Mouse (Mus musculus) stomach, postnatal 0 days (tissue): ENCODE data around the gene Ttc13. TPM values are rescaled to one million over a fixed set of nuclear protein-coding genes. Genes with fewer than 3 reads are reported as not detected.
A peak's percentile ranks its signal among the peaks of the same experiment; 100 is the strongest.

Source experiments
- ATAC-seq: fragments of 200-750 bp; cut with Nextera tagmentation; 2 replicates; pipeline ENCODE4 v1.8.0; 2017; ENCODE audit not compliant: low FRiP score, low TSS enrichment
- DNase-seq: peaks from one replicate; pipeline ENCODE4 v3.0.0-alpha.2; 2016; ENCODE audit warnings: low spot score
- H3K27ac ChIP-seq: fragments of 300-500 bp; sonication (generic); replicated peaks from 2 replicates; pipeline ENCODE4 v1.5.1; 2014; ENCODE audit warnings: mild to moderate bottlenecking, control low read depth
- H3K27me3 ChIP-seq: fragments of 300-500 bp; sonication (generic); 2 replicates; pipeline ENCODE4 v1.6.1; 2014; ENCODE audit warnings: low read length; ENCODE audit not compliant: control insufficient read depth, insufficient read depth
- H3K36me3 ChIP-seq: fragments of 300-500 bp; sonication (generic); 2 replicates; pipeline ENCODE4 v1.6.1; 2014; ENCODE audit warnings: low read length, mixed read lengths; ENCODE audit not compliant: control insufficient read depth, insufficient read depth
- H3K4me1 ChIP-seq: fragments of 300-500 bp; sonication (generic); replicated peaks from 2 replicates; pipeline ENCODE4 v1.6.1; 2014; ENCODE audit warnings: antibody characterized with exemption; ENCODE audit not compliant: control insufficient read depth, insufficient read depth
- H3K4me2 ChIP-seq: fragments of 300-500 bp; sonication (generic); replicated peaks from 2 replicates; pipeline ENCODE4 v1.6.1; 2014; ENCODE audit warnings: low read depth, mild to moderate bottlenecking, control low read depth, moderate library complexity
- H3K4me3 ChIP-seq: fragments of 300-500 bp; sonication (generic); 2 replicates; pipeline ENCODE4 v1.5.1; 2014; ENCODE audit warnings: low read depth, low read length, control low read depth
- H3K9ac ChIP-seq: fragments of 300-500 bp; sonication (generic); 2 replicates; pipeline ENCODE4 v1.6.1; 2014; ENCODE audit warnings: mild to moderate bottlenecking, low read length, control low read depth, mixed read lengths
- H3K9me3 ChIP-seq: fragments of 300-500 bp; sonication (generic); 2 replicates; pipeline ENCODE4 v1.6.1; 2016; ENCODE audit warnings: low read length; ENCODE audit not compliant: control insufficient read depth
- CTCF ChIP-seq: IDR thresholded peaks from 2 replicates; pipeline ENCODE4 v1.5.1; 2016; ENCODE audit warnings: antibody characterized with exemption, low read depth, mild to moderate bottlenecking, moderate library complexity
- EP300 ChIP-seq: optimal IDR thresholded peaks from 2 replicates; pipeline ENCODE3; 2016; ENCODE audit warnings: antibody characterized with exemption
- WGBS: fragments of 180-500 bp; shearing (Covaris S2); extraction: QIAGEN DNeasy Blood & Tissue Kit; methylation state at CpG from one replicate; pipeline ENCODE4 v1.1.7; 2014; 5-methylcytosine and 5-hydroxymethylcytosine counted together
- polyA plus RNA-seq: library from polyadenylated mRNA; unstranded; fragments of >200 nt; fragmentation: Nextera tagmentation; extraction: Ambion mirVana; gene quantifications from 2 replicates; pipeline ENCODE4 v1.2.1, GENCODE M21; 2015

Gene Ttc13
- polyA plus RNA-seq, 1 experiment from 2014 or later: 18.7 TPM

GRCm38 (mm10) chr8:124651776-124652175 is 70.0 kb downstream of the Ttc13 start:
- peak; percentile 48; the same call in 1 of the 2 replicates for ATAC-seq
- H3K4me1 ChIP-seq: peaks cover 9% of the 10 kb centered on the region

GRCm38 (mm10) chr8:124648311-124648710 is 73.5 kb downstream of the Ttc13 start:
- no peaks in the 10 kb centered on the region for H3K27me3 ChIP-seq
- ATAC-seq: peak; percentile 5; the same call in 1 of the 2 replicates
- peaks cover 16% of the 10 kb centered on the region for H3K4me1 ChIP-seq
- TF ChIP-seq EP300 (no peak), CTCF (no peak)
- no peak for DNase-seq
- no peaks in the 10 kb centered on the region for H3K9me3 ChIP-seq
- no peak overlapping the region for H3K4me2 ChIP-seq
- H3K9ac ChIP-seq: no peak overlapping the region
- H3K27ac ChIP-seq: no peak overlapping the region
- H3K36me3 ChIP-seq: no peaks in the 10 kb centered on the region
- no peak overlapping the region for H3K4me3 ChIP-seq

More at GRCm38 (mm10) chr8:124651776-124652175, 70.0 kb downstream of the Ttc13 start:
- H3K4me2 ChIP-seq: no peak overlapping the region
- WGBS: 82% methylated on average over 20 of the region's 20 CpGs
- H3K27me3 ChIP-seq: no peaks in the 10 kb centered on the region
- H3K9ac ChIP-seq: no peak overlapping the region
- H3K36me3 ChIP-seq: no peaks in the 10 kb centered on the region
- H3K27ac ChIP-seq: no peak overlapping the region
- no peaks in the 10 kb centered on the region for H3K9me3 ChIP-seq
- no peak overlapping the region for H3K4me3 ChIP-seq
- no peak for TF ChIP-seq CTCF
- TF ChIP-seq EP300: no peak
- peak; percentile 58 for DNase-seq

DNA sequence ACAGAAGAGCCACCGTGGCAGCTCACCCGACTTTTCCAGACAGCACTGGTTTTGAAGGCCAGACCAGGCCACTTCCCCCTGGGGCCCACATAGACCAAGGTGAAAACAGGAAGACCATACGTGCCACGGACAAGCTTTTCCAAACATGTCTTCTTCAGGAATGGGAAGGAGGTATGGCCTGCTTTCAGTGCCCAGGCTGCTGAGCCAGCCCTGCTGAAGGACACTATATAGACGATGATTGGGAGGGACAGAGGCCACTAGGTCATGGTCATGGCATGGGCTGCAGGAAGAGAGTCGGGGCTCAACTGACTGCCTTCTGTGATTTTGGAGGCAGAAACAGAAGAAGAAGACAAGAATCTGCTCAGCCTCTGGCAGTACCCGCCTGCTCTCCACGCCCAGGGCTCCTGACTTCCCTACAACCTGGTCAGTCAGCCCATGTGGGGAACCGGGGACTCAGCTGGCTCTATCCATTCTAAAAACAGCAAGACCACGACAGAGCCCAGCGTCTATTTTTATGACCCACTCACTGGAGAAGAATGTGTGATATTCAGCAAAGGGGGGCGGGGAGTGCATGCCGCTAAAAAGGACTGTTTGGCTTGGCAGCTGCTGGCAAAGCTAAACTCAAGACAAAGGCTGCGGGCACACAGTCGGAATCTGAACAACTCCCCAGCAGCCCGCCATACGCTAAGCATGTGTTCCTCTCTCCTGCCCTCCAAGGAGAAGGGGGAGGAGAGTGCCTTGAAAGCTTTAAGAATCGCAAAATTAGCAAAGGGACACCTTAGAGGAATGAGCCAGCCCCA is 78.0 kb downstream of the Ttc13 start:
- no peaks in the 10 kb centered on the region for H3K27me3 ChIP-seq
- peaks cover 7% of the 10 kb centered on the region for H3K4me1 ChIP-seq
- peak; percentile 73 for ATAC-seq
- H3K9me3 ChIP-seq: no peaks in the 10 kb centered on the region
- H3K36me3 ChIP-seq: peaks cover 3% of the 10 kb centered on the region; the same call in 1 of the 2 replicates
- TF ChIP-seq EP300 (no peak), CTCF (no peak)
- peak overlapping the region; percentile 36; the same call in 1 of the 2 replicates for H3K4me2 ChIP-seq
- H3K4me3 ChIP-seq: no peak overlapping the region
- peak overlapping the region; percentile 78 for H3K27ac ChIP-seq
- H3K9ac ChIP-seq: peak overlapping the region; percentile 18; the same call in 1 of the 2 replicates
- DNase-seq: peak; percentile 70
- 32% methylated on average over 18 of the region's 18 CpGs for WGBS

- Histone ChIP-seq H3K4me3 (no peak overlapping the region), H3K27me3 (no peaks in the 10 kb centered on the region), H3K9me3 (no peaks in the 10 kb centered on the region), H3K27ac (no peak overlapping the region), H3K9ac (no peak overlapping the region), H3K4me2 (no peak overlapping the region), H3K36me3 (peaks cover 8% of the 10 kb centered on the region), H3K4me1 (peaks cover 7% of the 10 kb centered on the region)
- 84% methylated on average over 8 of the region's 8 CpGs for WGBS
- no peak for ATAC-seq
- DNase-seq: no peak
- TF ChIP-seq CTCF: no peak
These were observed 80.2 kb downstream of the Ttc13 start for GRCm38 (mm10) chr8:124641599-124641998.

DNA sequence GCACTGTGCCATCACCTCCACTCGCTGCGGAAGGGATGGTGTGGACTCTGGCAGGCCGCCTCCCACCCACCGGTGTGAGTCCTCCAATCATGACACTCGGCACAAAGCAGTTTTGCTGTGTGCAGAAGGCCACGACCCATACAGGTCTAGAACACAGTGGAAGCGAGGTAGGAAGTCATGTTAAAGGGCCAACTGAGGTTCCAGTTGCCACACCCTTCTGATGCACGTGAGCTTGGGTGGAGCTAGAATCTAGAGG is 86.6 kb downstream of the Ttc13 start:
- Histone ChIP-seq H3K9ac (no peak overlapping the region), H3K4me1 (peaks cover 3% of the 10 kb centered on the region), H3K9me3 (no peaks in the 10 kb centered on the region), H3K4me2 (no peak overlapping the region), H3K27me3 (no peaks in the 10 kb centered on the region), H3K4me3 (no peak overlapping the region), H3K36me3 (peaks cover 11% of the 10 kb centered on the region), H3K27ac (no peak overlapping the region)
- no peak for ATAC-seq
- no peak for TF ChIP-seq CTCF
- DNase-seq: no peak
- WGBS: 69% methylated on average over 8 of the region's 8 CpGs

DNA sequence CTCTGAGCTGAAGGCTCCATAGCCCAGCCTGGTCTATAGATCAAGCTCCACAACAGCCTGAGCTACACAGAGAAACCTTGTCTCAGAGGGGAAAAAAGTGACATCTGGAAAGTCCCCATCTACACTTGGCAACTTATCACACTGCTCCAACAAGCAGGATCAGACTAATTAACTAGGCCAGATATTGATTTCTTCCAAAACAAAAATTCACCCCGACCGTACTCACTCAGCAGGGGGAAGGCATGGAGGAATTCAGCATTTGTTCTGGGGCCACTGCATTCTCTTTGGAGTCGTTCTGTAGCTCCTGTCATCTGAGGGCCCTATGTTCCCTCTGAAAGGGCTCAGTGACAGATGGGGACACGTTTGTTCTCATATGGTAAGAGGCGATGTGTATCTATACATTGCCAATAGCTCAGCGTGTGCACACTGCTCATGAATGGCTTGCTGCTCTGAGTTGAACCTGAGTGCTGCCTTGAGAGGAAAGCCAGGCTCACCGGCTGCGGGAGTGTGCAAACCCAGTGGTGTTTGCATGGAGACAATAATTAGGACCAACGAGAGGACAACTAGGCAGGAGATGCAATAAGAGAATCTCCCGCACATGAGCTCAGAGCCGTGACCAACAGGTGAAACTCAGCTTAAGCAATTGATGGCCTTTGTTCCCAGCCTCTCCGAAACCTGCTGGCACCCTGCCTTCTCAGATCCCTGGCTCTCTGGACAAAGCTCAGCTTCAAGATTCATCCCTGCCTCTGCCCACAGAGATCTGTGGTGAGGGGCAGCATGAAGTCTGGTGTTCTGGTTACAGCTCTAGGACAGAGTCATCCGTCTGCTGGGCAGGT is 87.2 kb downstream of the Ttc13 start:
- Histone ChIP-seq H3K27ac (peak overlapping the region; percentile 13; the same call in 1 of the 2 replicates), H3K27me3 (no peaks in the 10 kb centered on the region), H3K4me2 (no peak overlapping the region), H3K36me3 (peaks cover 9% of the 10 kb centered on the region), H3K4me1 (peaks cover 3% of the 10 kb centered on the region), H3K4me3 (no peak overlapping the region), H3K9me3 (no peaks in the 10 kb centered on the region), H3K9ac (no peak overlapping the region)
- TF ChIP-seq EP300 (no peak), CTCF (no peak)
- no peak for ATAC-seq
- 75% methylated on average over 13 of the region's 13 CpGs for WGBS
- DNase-seq: no peak
